Mouse (Mus musculus): ENCODE measurements around the gene Slc47a2. TPM values are rescaled to one million over a fixed set of nuclear protein-coding genes. Genes with fewer than 3 reads are reported as not detected.

Gene Slc47a2
- under 1 TPM; 0.30 to 0.40 TPM for total RNA-seq (2021)
- long read RNA-seq, partial matches to known transcripts: 0 of 1 reads
- long read RNA-seq, other reads (novel, unspliced or antisense): 1 of 1 reads

DNA sequence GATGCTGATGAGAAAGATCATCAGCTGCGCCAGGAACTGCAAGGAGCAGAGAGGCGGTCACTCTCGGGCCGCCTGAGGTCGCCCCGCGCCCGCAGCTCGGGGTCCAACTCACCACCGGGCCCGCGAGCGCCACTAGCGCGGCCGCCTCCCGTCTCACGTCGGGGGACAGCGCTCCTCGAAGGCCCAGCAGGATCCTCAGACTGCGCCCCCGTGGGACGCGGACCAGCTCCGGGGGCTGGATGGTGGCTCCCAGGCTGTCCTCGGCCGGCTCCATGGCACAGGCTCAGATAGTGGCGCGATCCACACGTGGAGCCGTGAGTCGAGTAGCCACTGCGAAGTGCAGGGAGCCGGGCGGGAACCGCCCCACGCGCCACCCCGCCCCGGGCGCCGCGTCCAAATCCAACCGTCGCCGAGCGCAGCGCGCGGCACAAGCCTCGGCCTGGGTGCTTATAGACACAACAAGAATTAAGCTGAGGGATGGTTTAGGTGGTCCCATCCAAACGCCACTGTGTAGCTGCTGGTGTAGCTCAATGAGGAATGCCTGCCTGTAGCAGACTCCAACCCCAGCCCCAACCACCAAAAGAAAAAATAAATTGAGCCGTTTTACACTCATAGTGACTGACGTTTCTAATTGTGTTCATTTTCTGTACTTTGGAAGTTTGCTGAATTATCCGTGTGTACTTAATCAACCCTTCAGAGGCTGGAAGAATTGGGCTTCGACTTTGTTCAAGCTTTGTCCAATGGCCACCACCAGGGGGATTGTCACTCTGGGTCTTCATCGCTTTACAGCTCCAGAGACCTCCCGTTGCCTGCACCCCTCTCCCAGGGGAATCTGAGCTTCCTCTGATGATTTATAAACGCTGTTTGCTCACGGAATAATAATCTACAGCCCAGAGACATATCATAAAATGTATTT lies at the start of gene Slc47a2:
Slc47a2 (minus strand) TSS at position 356 of the 916 bp plus-strand sequence.
- DNase-seq (ENCODE audit: low spot score in 2 of 2): peak; percentile 12 to 36

DNA sequence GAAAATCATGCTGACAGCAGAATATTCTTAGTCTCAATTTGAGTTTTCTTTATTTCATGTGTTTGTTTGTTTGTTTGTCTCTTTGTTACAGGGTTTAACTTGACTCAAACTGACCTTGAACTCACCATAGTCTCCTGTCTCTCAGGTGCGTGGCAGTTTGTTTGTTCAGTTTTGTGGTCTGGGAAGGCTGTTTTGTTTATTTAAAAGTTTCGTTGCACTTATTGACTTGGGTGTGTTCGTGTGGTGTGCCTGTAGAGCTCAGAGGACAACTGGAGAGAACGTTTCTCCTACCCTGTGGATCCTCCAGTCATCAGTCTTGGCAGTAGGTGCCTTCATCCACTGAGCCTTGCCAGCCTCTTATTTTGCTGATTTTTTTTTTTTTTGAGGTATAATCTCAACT lies 46.3 kb upstream of the Slc47a2 start:
- DNase-seq (ENCODE audit: low spot score in 2 of 2): no peak

DNA sequence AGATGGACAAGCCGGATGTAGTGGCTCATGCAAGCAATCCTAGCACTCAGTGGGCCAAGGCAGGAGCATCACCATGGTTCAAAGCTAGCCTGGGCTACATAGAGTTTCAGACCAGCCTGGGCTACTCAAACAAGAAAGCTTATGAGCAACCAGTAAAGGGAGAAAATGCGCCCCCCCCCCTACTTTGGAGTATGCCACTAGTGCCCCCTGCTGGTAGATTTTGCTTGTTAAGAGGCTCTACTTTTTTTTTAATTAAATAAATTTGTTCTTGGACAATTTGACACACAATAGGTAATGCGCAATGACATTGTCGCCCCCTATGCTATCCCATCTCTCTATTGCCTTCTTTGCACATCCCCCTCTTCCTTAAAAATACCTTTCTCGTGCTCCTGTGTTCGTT lies 45.4 kb upstream of the Slc47a2 start:
- DNase-seq (ENCODE audit: low spot score in 2 of 2): peak in 1 of 2 experiments; percentile 26

DNA sequence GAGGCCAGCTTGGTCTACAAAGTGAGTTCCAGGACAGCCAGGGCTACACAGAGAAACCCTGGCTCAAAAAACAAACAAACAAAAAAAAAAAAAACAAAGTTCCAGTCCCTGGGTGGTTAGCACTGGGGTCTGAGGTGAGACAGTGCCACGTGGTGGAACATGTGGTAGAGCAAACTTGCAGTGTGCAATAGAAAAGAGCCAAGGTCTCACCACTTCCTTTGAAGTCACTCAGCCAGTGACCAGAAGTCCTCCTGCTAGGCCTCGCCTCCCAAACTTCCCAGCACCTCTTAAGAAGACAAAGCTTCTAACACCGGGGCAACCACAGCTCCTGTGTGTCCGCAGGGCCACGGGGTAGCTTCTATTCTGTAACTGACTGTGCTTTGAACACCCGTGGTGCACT lies 44.6 kb upstream of the Slc47a2 start:
- no peak for DNase-seq (ENCODE audit: low spot score in 2 of 2)

DNA sequence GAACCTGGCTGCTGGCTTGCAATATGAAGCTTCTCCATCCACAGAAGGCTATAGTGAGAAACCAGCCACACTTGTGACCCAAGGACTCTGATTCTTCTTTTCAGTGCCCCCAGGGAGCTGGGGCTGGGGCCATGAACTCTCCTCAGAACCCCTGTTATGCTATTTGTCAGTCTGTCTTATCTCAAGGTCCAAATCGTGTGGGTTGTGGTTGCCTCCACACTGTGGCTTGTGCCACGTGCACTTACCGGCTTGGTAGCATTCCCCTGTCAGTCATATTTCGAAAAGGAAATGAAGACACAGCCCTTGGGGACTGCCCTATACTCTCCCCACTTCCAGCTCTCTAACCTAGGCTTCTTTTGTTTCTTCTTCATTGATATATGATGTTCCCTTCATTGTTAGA lies 43.1 kb upstream of the Slc47a2 start:
- no peak for DNase-seq (ENCODE audit: low spot score in 2 of 2)

DNA sequence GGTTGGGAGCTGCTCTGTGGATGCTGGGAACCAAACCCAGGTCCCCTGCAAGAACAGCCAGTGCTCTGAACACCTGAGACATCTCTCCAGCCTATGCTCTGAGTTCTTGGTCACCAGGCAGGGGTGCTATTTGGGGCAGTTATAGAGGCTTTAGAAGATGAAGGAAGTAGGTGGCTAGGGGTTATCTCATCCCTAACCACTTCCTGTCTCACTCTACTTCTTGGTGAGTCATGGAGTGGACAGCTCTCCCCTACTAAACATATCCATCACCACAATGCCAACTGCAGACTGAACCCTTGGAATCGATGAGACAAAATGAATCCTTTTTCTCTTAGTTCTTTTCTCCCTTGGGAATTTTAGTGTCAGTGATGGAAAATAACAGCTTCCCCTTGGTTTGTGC lies 38.6 kb upstream of the Slc47a2 start:
- no peak for DNase-seq (ENCODE audit: low spot score in 2 of 2)

DNA sequence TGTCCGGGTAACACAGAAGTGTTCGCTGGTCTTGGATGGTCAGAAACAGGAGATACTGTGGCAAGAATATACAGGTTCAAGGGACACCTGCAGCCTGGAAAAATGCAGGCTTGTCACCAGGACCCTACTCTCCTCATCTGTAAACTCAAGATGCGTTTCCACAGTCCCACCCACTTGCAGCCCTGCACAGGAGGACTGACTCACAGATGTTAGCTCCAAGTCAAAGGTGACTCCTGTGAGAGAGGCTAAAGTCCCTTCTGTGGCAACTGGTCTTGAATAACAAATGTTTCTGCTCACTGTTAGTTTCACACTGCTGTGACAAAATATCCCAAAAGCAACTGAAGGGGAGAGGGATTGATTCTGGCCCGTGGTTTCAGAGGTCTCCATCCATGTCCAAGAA lies 36.0 kb upstream of the Slc47a2 start:
- DNase-seq (ENCODE audit: low spot score in 2 of 2): no peak

DNA sequence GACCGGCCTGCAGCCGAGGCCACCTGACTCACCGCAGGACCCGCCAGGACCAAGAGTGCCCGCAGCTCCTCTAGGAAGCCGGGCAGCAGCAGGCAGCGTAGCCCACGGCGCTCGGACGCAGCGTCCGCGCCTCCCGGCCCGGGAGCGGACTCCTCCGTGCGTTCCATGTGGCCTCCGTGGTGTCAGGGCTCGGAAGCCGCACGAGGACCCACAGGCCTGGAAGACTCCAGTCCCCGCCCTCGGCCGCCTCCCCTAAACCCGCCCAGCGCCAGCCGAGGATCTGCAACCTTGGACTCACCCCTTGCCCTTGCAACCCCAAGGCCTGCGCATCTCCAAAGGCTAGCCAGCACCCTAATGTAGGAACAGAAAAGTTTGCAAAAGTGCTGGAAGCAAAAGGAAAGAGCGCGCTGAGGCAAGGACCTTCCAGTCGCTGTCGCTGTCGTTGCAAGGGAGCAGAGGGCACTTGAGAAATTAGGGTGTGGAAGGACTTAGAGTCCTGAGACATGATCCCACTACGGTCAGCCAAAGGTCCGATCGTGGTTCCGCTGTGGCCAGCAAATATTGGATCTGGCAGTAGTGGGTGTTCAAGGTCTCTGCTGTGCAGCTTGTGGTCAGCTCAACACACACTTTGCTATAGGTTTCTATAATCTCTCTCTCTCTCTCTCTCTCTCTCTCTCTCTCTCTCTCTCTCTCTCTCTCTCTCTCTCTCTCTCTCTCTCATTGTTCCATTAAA lies 35.4 kb upstream of the Slc47a2 start, which contains the start of gene Slc47a1:
Slc47a1 (minus strand) TSS at position 465 of the 733 bp plus-strand sequence.
- no peak for DNase-seq (ENCODE audit: low spot score in 2 of 2)

DNA sequence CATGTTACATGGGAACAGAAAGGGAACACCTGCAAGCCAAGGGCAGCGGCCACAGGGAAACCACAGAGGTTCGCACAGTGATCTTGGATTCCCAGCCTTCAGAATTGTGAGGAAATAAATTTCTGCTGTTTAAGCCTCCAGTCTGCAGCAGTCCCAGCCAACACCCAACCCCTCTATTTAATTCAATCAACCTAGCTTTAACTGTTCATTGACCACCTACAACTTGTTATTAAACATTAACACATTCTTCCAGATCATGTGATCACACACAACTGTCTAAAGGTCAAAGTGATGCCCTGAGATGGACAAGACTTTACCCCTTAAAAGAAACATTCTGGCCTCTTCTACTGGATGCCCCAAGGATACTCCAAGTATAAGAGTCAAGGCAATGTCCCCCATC lies 26.0 kb upstream of the Slc47a2 start:
- no peak for DNase-seq (ENCODE audit: low spot score in 2 of 2)

DNA sequence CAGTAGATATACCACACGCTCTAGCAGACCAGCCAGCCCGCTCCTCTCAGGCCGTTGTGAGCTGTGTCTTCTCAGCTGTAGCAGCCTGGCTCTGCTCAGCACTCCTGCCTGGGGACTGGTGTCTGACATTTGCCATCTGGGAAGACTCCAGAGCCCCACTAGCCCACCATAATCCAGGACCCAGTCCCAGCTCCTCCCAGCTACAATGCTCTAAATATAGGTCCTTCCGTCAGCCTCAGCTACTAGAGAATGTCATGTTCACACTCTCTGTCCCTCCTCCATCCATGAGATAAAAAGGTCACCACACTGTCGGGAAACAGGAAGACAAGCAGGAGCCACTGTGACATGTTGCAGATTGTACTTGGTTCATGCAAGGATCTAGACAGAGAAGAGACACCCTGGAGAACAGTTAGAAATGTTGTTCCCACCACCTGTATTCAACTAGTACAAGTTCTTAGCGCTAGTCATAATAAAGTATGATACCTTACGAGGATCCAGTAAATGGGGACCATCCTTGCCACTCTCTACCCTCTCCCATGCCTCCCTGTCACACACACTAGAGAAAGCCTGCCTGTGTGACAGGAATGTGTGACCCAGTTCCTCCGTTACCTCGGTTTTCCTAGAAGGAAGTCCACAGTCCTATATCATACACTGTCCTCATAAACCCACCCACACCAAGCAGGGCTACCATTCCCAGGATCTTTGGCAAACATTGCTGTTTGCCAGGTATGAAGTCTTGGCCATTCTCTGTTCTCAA lies 24.0 kb upstream of the Slc47a2 start:
- no peak for DNase-seq (ENCODE audit: low spot score in 2 of 2)

DNA sequence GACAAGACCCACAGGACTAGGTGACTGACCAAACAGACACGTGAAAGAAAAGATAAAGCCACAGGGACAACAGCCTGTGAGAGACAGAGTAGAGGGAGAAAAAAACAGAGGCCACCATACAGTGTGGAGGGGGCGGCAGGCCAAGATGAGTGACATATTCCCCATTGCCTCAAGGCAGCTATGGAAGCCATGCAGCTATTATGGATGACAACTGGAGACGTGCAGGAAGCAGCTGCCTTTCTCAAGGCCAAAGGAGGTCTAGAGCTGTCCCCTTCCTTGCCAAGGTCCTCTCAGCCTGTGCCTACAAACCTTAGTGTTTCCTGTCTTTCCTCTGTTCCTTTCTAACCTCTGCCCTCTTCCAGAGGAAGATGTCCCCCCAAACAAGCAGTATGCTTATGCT lies 23.3 kb upstream of the Slc47a2 start:
- no peak for DNase-seq (ENCODE audit: low spot score in 2 of 2)

DNA sequence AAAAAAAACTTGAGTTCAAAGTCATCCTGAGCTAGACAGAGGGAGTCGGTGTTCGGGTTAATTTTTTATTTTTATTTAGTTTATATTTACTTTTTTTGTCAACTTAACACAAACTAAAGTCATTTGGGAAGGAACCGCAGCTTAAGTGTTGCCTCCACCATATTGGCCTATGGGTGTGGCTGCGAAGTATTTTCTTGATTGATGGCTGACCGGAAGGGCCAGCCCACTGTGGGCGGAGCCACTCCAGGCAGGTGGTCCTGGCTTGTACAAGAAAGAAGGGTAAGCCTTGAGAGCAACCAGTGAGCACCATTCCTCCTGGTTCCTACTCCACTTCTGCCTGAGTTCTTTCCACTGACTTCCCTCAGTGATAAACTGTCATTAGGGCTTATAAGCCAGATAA lies 21.4 kb upstream of the Slc47a2 start:
- DNase-seq (ENCODE audit: low spot score in 2 of 2): no peak

DNA sequence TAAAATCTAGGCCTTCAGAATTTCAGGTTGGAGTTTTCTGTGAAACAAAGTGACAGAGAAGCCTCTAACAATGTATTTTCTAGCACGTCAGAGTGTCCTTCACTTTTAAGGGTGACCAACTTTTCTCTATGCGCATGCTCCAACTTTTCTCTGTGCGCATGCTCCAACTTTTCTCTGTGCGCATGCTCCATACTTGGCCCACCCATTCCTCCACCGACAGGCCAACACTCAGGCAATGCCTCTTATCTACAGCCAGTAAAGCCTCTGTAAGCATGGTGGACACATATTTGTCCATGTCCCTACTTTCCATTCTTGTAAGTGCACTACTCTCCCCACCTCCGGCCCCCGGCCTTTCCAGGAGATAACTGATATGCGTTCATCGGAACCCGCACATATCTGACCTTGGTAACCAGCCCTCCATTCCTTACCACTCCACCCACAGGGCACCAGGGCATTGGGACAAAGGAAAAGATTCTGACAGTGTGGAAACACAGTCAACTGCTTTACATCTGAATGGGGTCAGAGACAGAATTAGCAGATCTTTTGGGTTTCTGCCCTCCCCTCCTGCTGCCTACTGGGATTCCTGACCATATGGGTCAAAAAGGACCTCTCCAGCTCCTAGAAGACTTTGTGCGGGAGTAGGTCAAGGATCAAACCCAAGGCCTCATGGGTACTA lies 19.0 kb upstream of the Slc47a2 start:
- DNase-seq (ENCODE audit: low spot score in 2 of 2): no peak

DNA sequence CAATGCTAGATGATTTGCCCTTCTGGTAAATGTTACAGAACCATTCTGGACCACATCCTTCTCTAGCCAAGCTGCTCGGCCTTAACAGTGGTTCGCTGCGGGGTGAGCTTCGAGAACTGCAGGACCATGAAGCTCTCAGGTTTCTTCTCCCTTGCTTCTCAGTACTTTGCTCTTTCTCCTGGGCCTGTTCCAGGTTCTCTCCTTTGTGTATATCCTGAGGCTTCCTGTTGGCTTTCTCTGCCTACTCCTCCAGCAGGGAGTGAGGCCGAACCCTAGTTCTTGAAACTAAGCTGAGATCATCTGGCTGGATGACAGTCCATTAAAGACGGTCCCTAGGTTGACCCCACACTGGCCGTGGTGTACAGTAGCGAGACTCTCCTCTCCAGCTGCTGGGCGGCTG lies 13.9 kb upstream of the Slc47a2 start:
- DNase-seq (ENCODE audit: low spot score in 2 of 2): no peak

DNA sequence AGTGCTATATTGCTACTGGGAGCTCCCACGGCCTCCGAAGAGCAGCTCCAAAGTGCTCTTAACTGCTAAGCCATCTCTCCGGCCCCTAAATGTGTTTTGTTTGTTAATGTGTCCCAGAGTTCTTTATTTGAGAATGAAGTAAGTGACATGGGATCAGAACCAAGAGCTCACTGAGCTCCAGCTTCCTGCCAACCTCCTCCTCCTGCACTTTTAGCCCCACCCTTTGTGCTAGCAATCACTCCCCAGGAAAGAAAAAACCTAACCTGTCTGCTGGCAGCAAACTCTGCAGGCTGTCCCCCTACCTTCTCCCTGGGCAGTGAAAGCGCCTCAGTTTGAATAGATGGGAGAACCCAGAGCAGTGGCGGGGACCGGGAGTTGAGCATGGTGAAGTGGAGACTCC lies 13.5 kb upstream of the Slc47a2 start:
- no peak for DNase-seq (ENCODE audit: low spot score in 2 of 2)

DNA sequence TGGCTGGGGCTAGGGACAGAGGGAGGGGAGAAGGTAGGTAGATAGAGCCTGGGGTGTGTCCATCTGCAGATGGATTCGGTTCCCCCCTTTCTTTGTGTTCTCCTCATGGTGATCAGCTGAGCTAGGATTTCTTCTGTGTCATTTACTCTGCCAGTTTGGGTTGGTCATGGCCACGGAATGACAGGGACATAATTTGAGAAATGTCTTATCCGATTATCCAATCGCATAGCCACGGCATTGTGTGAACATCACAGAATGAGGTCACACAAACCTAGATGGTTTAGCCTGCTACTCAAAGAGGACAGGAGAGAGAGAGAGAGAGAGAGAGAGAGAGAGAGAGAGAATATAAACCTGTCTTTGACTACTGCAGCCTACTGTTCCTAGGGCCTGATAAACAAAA lies 12.7 kb upstream of the Slc47a2 start:
- DNase-seq (ENCODE audit: low spot score in 2 of 2): no peak

DNA sequence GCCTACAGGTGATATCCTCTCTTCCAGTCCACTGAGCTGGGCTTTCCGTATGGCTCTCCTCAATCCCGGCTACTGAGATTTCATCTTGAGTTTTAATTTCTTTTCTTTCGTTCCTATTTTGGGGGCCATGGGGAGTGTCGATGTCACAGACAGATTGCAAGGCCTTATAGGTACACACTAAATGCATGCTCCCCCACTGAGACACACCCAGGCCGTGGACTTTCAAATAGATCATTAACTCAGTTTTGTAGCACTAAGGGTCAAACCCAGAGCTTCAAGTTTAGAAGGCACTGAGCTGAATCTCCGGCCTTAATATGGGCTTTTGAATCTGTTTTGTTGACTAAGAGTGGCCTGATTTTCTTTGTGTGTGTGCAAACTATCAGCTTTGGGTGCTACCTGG lies 11.7 kb upstream of the Slc47a2 start:
- DNase-seq (ENCODE audit: low spot score in 2 of 2): no peak

DNA sequence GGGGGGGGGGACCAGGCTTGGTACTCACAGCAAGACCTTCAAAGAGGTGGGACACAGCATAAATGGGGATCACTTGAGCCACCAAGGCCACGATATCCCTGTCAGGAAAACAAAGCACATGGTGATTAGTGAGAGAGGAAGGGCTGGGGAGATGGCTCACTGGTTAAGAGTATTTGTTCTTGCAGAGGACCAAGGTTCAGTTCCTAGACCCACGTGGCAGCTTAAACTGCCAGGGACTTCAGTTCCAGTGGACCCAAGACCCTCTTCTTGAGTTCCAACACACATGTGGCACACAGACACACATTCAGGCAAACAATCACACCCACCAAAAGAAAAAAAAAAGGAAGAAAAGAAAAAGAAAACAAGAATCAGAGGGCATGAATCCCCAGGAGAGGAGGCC lies 10.4 kb upstream of the Slc47a2 start:
- DNase-seq (ENCODE audit: low spot score in 2 of 2): no peak

DNA sequence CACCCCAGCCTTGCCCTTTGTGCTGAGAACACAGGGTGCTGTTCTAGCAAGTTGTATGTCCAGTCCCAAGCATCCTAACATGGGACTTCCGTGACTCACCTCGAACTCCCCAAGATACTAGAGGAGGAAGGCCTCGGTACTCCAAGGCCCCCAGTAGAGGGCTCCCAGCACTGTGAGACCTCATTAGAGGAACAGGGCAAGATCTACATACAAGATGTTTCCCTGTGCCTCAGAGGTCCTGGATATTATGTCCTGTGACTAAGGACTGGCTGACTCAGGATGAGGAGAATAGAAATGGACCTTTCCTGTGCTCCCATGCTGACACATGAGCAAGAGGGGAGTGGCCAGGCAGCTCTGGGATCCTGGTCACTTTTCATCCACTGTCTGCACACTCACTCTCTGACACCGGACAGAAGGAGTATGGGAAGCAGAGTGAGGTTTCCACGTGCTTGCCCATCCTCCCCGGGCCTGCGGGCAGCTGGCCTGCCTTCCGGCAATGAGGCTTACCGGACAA lies 9.5 kb upstream of the Slc47a2 start:
- no peak for DNase-seq (ENCODE audit: low spot score in 2 of 2)

DNA sequence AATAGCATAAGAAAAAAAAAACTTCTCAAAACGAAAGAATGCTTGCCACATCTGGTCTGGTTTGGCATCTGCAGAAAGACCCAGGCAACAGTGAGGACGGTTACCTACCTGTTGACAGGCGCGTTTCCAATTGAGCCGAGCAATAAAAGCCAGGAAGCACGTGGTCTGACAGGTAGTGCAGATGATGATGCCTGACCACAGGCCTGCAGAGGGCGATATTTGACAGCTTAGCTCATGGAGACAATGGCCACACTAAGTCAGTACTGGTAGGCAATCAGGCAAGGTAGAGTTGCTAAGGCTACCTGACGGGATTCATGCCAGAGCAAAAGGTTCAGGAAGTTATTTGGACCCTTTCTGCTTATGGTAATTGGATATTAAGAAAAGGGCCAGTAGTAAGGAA lies 6.7 kb upstream of the Slc47a2 start:
- DNase-seq (ENCODE audit: low spot score in 2 of 2): peak; percentile 50 to 63

DNA sequence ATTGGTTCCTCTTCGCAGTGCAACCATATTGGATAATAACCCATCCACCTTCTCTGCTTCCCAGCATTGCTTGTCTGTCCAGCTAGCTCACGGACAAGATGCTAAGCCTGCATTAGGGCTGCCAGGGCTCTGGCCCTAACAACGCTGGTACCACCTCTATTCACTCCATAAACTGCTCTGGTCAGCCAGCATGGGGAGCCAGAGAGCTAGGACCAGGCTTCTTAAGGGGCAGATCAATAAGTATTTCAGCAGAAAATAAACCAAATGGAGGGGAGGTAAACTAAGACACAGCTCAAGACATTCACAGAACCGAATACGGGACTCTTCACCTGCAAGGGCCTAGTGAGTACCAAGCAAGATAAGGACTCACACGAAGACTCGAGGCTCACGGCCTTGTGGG lies 3.5 kb upstream of the Slc47a2 start:
- no peak for DNase-seq (ENCODE audit: low spot score in 2 of 2)

Data from layer of hippocampus, postnatal 10 days (tissue).